Mouse (Mus musculus): ENCODE measurements at regions not wholly inside any gene's neighbourhood (a gene's known extent, or its start where the extent isn't known, plus 50 kb on each side); places are given as distances from the start of the nearest gene placed in this dataset.

GRCm38 (mm10) chr16:93215630-93216029 is 388.2 kb downstream of the Setd4 start:
- no peaks in the 10 kb centered on the region for H3K36me3 ChIP-seq (ENCODE audit: control insufficient read depth, insufficient read depth, low read length)
- H3K4me2 ChIP-seq (replicated peaks; ENCODE audit: low read depth, low read length): no peak overlapping the region
- H3K4me3 ChIP-seq (ENCODE audit: low read length): no peak overlapping the region
- no peaks in the 10 kb centered on the region for H3K4me1 ChIP-seq (ENCODE audit: control insufficient read depth, insufficient read depth, low read length)
- ATAC-seq (ENCODE audit: low FRiP score, low TSS enrichment): no peak
- no peak overlapping the region for H3K27ac ChIP-seq (ENCODE audit: low read depth, low read length)
- H3K9ac ChIP-seq (ENCODE audit: low read depth, low read length): no peak overlapping the region
- WGBS: 81% methylated on average over 4 of the region's 4 CpGs
- H3K9me3 ChIP-seq (ENCODE audit: control insufficient read depth, low read length): no peaks in the 10 kb centered on the region
- peaks cover 11% of the 10 kb centered on the region for H3K27me3 ChIP-seq (ENCODE audit: control insufficient read depth, insufficient read depth, low read length)

- Histone ChIP-seq H3K36me3 (ENCODE audit: control insufficient read depth, insufficient read depth, low read length) (no peaks in the 10 kb centered on the region), H3K4me3 (ENCODE audit: low read length) (no peak overlapping the region), H3K27me3 (ENCODE audit: control insufficient read depth, insufficient read depth, low read length) (peaks cover 11% of the 10 kb centered on the region), H3K9me3 (ENCODE audit: control insufficient read depth, low read length) (no peaks in the 10 kb centered on the region), H3K4me1 (ENCODE audit: control insufficient read depth, insufficient read depth, low read length) (no peaks in the 10 kb centered on the region), H3K4me2 (replicated peaks; ENCODE audit: low read depth, low read length) (no peak overlapping the region), H3K9ac (ENCODE audit: low read depth, low read length) (no peak overlapping the region), H3K27ac (ENCODE audit: low read depth, low read length) (no peak overlapping the region)
- 96% methylated on average over 6 of the region's 6 CpGs for WGBS
- no peak for ATAC-seq (ENCODE audit: low FRiP score, low TSS enrichment)
These were observed 387.7 kb upstream of the Runx1 start for GRCm38 (mm10) chr16:93213618-93214017.

GRCm38 (mm10) chr16:93207675-93208074 is 381.7 kb upstream of the Runx1 start:
- Histone ChIP-seq H3K27me3 (ENCODE audit: control insufficient read depth, insufficient read depth, low read length) (no peaks in the 10 kb centered on the region), H3K4me1 (ENCODE audit: control insufficient read depth, insufficient read depth, low read length) (no peaks in the 10 kb centered on the region), H3K27ac (ENCODE audit: low read depth, low read length) (no peak overlapping the region), H3K9ac (ENCODE audit: low read depth, low read length) (no peak overlapping the region), H3K4me2 (replicated peaks; ENCODE audit: low read depth, low read length) (no peak overlapping the region), H3K9me3 (ENCODE audit: control insufficient read depth, low read length) (no peaks in the 10 kb centered on the region), H3K4me3 (ENCODE audit: low read length) (no peak overlapping the region), H3K36me3 (ENCODE audit: control insufficient read depth, insufficient read depth, low read length) (no peaks in the 10 kb centered on the region)
- ATAC-seq (ENCODE audit: low FRiP score, low TSS enrichment): no peak
- WGBS: 93% methylated on average over 3 of the region's 3 CpGs

DNA sequence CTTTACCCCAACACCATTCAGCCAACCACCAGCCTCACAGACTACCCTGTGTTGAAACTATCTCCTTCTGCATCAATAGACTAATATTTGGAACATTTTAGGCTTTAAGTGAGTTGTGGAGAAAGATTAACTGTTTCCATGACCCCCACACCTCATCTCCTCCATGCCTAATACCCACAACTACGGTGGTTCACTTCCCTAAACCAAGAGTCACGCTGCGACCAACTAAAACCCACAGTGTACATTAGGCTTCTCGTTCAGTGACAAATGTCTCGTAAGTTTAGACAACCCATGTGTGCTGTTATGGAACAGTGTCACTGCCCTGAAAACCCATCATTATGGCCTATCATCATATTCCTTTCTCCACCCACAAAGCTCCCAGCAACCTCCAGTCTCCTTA is 381.3 kb upstream of the Runx1 start:
- H3K27me3 ChIP-seq (ENCODE audit: control insufficient read depth, insufficient read depth, low read length): no peaks in the 10 kb centered on the region
- H3K9me3 ChIP-seq (ENCODE audit: control insufficient read depth, low read length): no peaks in the 10 kb centered on the region
- H3K4me2 ChIP-seq (replicated peaks; ENCODE audit: low read depth, low read length): no peak overlapping the region
- no peaks in the 10 kb centered on the region for H3K36me3 ChIP-seq (ENCODE audit: control insufficient read depth, insufficient read depth, low read length)
- ATAC-seq (ENCODE audit: low FRiP score, low TSS enrichment): no peak
- no peak overlapping the region for H3K4me3 ChIP-seq (ENCODE audit: low read length)
- 95% methylated on average over 5 of the region's 5 CpGs for WGBS
- no peak overlapping the region for H3K27ac ChIP-seq (ENCODE audit: low read depth, low read length)
- no peaks in the 10 kb centered on the region for H3K4me1 ChIP-seq (ENCODE audit: control insufficient read depth, insufficient read depth, low read length)
- H3K9ac ChIP-seq (ENCODE audit: low read depth, low read length): no peak overlapping the region

GRCm38 (mm10) chr16:93206325-93206724 is 380.4 kb upstream of the Runx1 start:
- Histone ChIP-seq H3K4me3 (ENCODE audit: low read length) (no peak overlapping the region), H3K27ac (ENCODE audit: low read depth, low read length) (no peak overlapping the region), H3K9me3 (ENCODE audit: control insufficient read depth, low read length) (no peaks in the 10 kb centered on the region), H3K4me2 (replicated peaks; ENCODE audit: low read depth, low read length) (no peak overlapping the region), H3K36me3 (ENCODE audit: control insufficient read depth, insufficient read depth, low read length) (no peaks in the 10 kb centered on the region), H3K27me3 (ENCODE audit: control insufficient read depth, insufficient read depth, low read length) (no peaks in the 10 kb centered on the region), H3K9ac (ENCODE audit: low read depth, low read length) (no peak overlapping the region), H3K4me1 (ENCODE audit: control insufficient read depth, insufficient read depth, low read length) (no peaks in the 10 kb centered on the region)
- ATAC-seq (ENCODE audit: low FRiP score, low TSS enrichment): no peak
- 84% methylated on average over 4 of the region's 4 CpGs for WGBS

DNA sequence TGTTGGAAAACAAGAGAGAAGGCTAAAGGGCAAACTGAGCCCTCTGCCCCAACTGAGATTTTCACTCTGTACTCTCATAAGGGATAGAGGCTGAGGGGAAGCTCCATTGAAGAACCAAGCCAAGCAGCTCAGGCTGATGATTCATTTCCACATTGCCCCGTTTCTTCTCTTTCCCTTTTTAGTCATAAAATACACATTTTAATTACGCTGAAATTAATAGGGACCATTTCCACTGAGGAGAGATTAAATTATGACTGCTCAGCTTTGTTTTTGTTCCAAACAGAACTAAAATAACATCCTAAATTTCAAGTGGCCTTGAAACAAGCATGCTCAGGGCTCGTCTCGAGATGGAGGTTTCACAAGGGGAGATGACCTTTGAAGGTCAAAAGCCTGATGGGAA is 378.7 kb upstream of the Runx1 start:
- 40% methylated on average over 4 of the region's 4 CpGs for WGBS
- H3K9me3 ChIP-seq (ENCODE audit: control insufficient read depth, low read length): no peaks in the 10 kb centered on the region
- no peaks in the 10 kb centered on the region for H3K36me3 ChIP-seq (ENCODE audit: control insufficient read depth, insufficient read depth, low read length)
- H3K4me3 ChIP-seq (ENCODE audit: low read length): no peak overlapping the region
- H3K9ac ChIP-seq (ENCODE audit: low read depth, low read length): no peak overlapping the region
- ATAC-seq (ENCODE audit: low FRiP score, low TSS enrichment): no peak
- H3K27ac ChIP-seq (ENCODE audit: low read depth, low read length): no peak overlapping the region
- H3K4me2 ChIP-seq (replicated peaks; ENCODE audit: low read depth, low read length): no peak overlapping the region
- H3K4me1 ChIP-seq (ENCODE audit: control insufficient read depth, insufficient read depth, low read length): no peaks in the 10 kb centered on the region
- H3K27me3 ChIP-seq (ENCODE audit: control insufficient read depth, insufficient read depth, low read length): no peaks in the 10 kb centered on the region

- ATAC-seq (ENCODE audit: low FRiP score, low TSS enrichment): no peak
- Histone ChIP-seq H3K4me2 (replicated peaks; ENCODE audit: low read depth, low read length) (no peak overlapping the region), H3K27ac (ENCODE audit: low read depth, low read length) (no peak overlapping the region), H3K9ac (ENCODE audit: low read depth, low read length) (no peak overlapping the region), H3K9me3 (ENCODE audit: control insufficient read depth, low read length) (no peaks in the 10 kb centered on the region), H3K36me3 (ENCODE audit: control insufficient read depth, insufficient read depth, low read length) (no peaks in the 10 kb centered on the region), H3K4me1 (ENCODE audit: control insufficient read depth, insufficient read depth, low read length) (no peaks in the 10 kb centered on the region), H3K27me3 (ENCODE audit: control insufficient read depth, insufficient read depth, low read length) (no peaks in the 10 kb centered on the region), H3K4me3 (ENCODE audit: low read length) (no peak overlapping the region)
These were observed 376.6 kb upstream of the Runx1 start for GRCm38 (mm10) chr16:93202591-93202990.

DNA sequence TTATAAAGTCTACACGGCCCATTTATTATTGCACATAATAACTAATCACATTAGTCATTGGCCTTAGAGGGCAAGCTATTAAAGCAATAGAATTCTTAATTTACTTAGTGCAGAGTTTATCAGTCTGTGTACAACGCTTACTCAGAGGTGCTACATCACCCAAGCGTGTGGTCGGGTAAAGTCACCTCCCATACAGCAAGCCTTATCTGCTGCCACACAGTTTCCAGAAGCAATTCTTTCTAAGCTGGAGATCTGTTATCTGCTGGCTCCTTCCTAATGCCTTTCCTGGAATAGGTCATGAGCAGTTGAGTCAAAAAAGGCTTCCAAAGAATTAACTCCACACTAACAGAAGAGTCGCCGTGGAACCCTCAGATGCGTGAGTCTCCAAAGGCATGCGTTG is 371.4 kb upstream of the Runx1 start:
- H3K4me3 ChIP-seq (ENCODE audit: low read length): no peak overlapping the region
- no peak overlapping the region for H3K4me2 ChIP-seq (replicated peaks; ENCODE audit: low read depth, low read length)
- 88% methylated on average over 8 of the region's 8 CpGs for WGBS
- H3K27me3 ChIP-seq (ENCODE audit: control insufficient read depth, insufficient read depth, low read length): no peaks in the 10 kb centered on the region
- H3K36me3 ChIP-seq (ENCODE audit: control insufficient read depth, insufficient read depth, low read length): no peaks in the 10 kb centered on the region
- H3K27ac ChIP-seq (ENCODE audit: low read depth, low read length): no peak overlapping the region
- H3K9me3 ChIP-seq (ENCODE audit: control insufficient read depth, low read length): no peaks in the 10 kb centered on the region
- H3K4me1 ChIP-seq (ENCODE audit: control insufficient read depth, insufficient read depth, low read length): no peaks in the 10 kb centered on the region
- ATAC-seq (ENCODE audit: low FRiP score, low TSS enrichment): no peak
- H3K9ac ChIP-seq (ENCODE audit: low read depth, low read length): no peak overlapping the region

DNA sequence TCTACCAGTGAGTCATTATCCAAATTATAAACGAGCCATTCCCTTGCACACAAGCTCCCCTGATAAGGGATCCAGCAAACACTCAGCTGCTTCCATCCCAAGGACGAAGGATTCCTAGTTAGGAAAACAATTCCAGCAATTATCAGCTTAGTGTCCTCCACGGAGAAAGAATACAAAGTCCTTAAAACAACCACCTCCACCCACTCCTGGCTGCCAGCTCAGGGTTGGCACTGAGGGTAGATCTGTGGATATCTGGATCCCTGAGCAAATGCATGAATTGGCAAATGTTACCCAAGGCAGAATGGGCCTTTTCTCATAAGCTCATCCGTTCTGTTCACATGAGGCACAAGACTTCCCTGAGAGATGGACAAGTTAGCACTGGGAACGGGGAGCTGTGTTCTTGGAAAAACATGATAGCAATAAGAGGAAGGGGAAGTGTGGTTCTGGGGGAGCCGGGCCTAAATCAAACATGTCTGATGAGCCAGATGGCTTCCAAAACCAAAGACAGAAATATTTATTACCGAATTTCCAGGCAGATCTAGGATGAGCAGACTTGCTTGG is 368.1 kb upstream of the Runx1 start:
- Histone ChIP-seq H3K9ac (ENCODE audit: low read depth, low read length) (no peak overlapping the region), H3K4me1 (ENCODE audit: control insufficient read depth, insufficient read depth, low read length) (no peaks in the 10 kb centered on the region), H3K27me3 (ENCODE audit: control insufficient read depth, insufficient read depth, low read length) (no peaks in the 10 kb centered on the region), H3K9me3 (ENCODE audit: control insufficient read depth, low read length) (no peaks in the 10 kb centered on the region), H3K27ac (ENCODE audit: low read depth, low read length) (no peak overlapping the region), H3K36me3 (ENCODE audit: control insufficient read depth, insufficient read depth, low read length) (no peaks in the 10 kb centered on the region), H3K4me3 (ENCODE audit: low read length) (no peak overlapping the region), H3K4me2 (replicated peaks; ENCODE audit: low read depth, low read length) (no peak overlapping the region)
- 71% methylated on average over 7 of the region's 7 CpGs for WGBS
- ATAC-seq (ENCODE audit: low FRiP score, low TSS enrichment): no peak

DNA sequence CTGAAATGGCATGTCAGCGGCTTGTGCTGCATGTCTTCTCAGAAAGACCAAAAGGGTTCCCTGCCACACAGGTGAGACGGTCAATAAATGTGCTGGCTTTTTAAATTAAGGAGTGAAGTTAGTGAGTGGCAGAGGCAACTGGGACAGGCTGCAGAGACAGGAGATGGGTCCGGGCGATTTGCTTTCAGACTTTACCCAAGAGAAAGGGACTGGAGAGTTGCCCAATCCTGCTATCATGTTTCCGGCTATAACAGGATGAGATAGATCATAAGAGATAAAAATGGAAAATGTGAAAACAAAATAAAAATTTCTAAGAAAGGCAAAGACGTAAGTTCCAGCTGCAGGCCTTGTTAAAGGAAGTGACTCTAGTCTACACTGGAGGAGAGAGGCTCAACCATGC is 367.3 kb upstream of the Runx1 start:
- Histone ChIP-seq H3K36me3 (ENCODE audit: control insufficient read depth, insufficient read depth, low read length) (no peaks in the 10 kb centered on the region), H3K4me2 (replicated peaks; ENCODE audit: low read depth, low read length) (no peak overlapping the region), H3K27ac (ENCODE audit: low read depth, low read length) (no peak overlapping the region), H3K9me3 (ENCODE audit: control insufficient read depth, low read length) (no peaks in the 10 kb centered on the region), H3K4me1 (ENCODE audit: control insufficient read depth, insufficient read depth, low read length) (no peaks in the 10 kb centered on the region), H3K9ac (ENCODE audit: low read depth, low read length) (no peak overlapping the region), H3K4me3 (ENCODE audit: low read length) (no peak overlapping the region), H3K27me3 (ENCODE audit: control insufficient read depth, insufficient read depth, low read length) (no peaks in the 10 kb centered on the region)
- 86% methylated on average over 6 of the region's 6 CpGs for WGBS
- no peak for ATAC-seq (ENCODE audit: low FRiP score, low TSS enrichment)
